Mouse (Mus musculus) layer of hippocampus, postnatal 14 days (tissue): Measurements from ENCODE around the gene 2810006K23Rik. TPM values are rescaled to one million over a fixed set of nuclear protein-coding genes. Genes with fewer than 3 reads are reported as not detected.

Experiments used
- DNase-seq, 2 experiments: peaks; one replicate each; pipeline ENCODE4 v3.0.0; 2021 to 2022; ENCODE audit warnings: low spot score in 2 of 2, mixed read lengths in 1 of 2
- total RNA-seq, 2 experiments: library from RNA; stranded (reverse); gene quantifications; 2 replicates each; pipeline ENCODE4 v1.2.3; 2021

The 2810006K23Rik gene
- total RNA-seq, 2 experiments from 2014 or later, result 13.8 to 15.8 TPM

DNA sequence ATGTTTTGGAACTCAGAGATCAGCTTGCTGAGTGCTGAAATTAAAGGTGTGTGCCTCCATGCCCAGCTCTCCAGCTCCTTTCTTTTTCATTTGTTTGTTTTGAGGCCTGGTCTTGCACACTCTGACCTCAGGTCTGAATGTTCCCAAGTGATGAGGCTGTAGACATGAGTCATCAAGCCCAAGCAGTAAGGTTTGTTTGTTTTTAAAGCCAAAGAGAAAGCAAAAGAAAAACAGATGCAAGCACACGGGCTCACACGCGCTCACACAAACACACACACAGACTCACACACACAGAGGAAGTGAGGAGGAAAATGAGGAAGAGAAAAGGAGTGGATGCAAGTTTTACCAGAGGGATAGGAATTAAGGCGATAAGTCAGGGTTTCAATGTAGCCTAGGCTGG lies 49.3 kb downstream of the 2810006K23Rik start:
- no peak for DNase-seq

DNA sequence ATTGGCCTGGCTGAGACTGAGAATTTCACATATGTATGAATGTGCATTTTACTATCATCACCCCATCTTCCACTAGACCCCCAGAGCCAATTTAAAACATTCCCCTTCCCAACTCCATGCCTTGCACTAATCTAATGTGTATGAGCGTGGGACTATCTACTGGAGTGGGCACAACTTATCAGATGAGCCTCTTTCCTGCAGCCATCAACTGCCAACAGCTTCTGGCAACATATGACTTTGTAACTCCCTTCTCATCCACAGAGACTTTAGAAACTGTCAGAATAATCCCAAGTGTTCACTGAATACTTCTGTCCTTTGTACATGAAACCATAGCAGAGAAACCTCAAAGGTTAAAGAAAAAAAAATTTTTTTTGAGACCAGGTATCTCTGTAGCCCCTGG lies 52.2 kb downstream of the 2810006K23Rik start:
- no peak for DNase-seq

DNA sequence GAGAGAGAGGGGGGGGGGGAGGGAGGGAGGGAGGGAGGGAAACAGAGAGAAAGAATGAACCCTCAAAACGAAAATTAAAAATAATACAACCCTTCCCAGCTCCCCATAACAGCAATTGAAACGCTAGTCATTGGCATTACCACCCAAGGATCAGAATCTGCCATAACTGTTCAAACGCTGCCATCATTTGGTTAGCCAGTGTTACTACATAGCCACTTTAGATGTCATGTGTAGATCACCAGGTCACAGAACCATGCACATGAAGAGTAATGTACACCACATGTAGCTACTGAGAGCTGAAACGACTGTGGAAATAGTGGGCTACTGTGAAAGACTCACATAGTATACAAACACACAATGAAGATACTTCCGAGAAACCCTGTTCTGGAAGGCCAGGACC lies 60.0 kb downstream of the 2810006K23Rik start:
- DNase-seq, result no peak

Other genes starting within 250 kb of the 2810006K23Rik start
- gene Abcb9, start 232.3 kb upstream of the 2810006K23Rik start, total RNA-seq, result 10 to 100 TPM; 29.3 to 33.3 TPM
- 10 to 100 TPM; 31.9 to 32.4 TPM for gene Ogfod2, start 215.8 kb upstream of the 2810006K23Rik start, total RNA-seq
- gene Arl6ip4, start 212.0 kb upstream of the 2810006K23Rik start, total RNA-seq, result 10 to 100 TPM; 47.3 to 49.0 TPM
- gene Pitpnm2, start 78.3 kb upstream of the 2810006K23Rik start, total RNA-seq, result 100 to 1,000 TPM; 172 to 174 TPM
- 10 to 100 TPM; 15.0 to 17.8 TPM for gene Mphosph9, start 117 bp upstream of the 2810006K23Rik start, total RNA-seq
- gene Cdk2ap1, start 35.0 kb downstream of the 2810006K23Rik start, total RNA-seq, result 10 to 100 TPM; 95.4 to 99.6 TPM
- 100 to 1,000 TPM; 133 to 135 TPM for gene Sbno1, start 97.9 kb downstream of the 2810006K23Rik start, total RNA-seq
- gene Kmt5a, start 111.8 kb downstream of the 2810006K23Rik start, total RNA-seq, result 10 to 100 TPM; 48.1 to 60.6 TPM
- 10 to 100 TPM; 23.1 to 24.1 TPM for gene Rilpl2, start 150.3 kb downstream of the 2810006K23Rik start, total RNA-seq
- gene Snrnp35, start 155.0 kb downstream of the 2810006K23Rik start, total RNA-seq, result 10 to 100 TPM; 19.7 to 22.3 TPM
- gene Rilpl1, start 203.3 kb downstream of the 2810006K23Rik start, total RNA-seq, result 10 to 100 TPM; 41.6 TPM
- 100 to 1,000 TPM in 1 of 2 experiments, 10 to 100 TPM in 1; 98.4 to 100 TPM for gene Tmed2, start 212.6 kb downstream of the 2810006K23Rik start, total RNA-seq
- gene Ddx55, start 224.8 kb downstream of the 2810006K23Rik start, total RNA-seq, result 10 to 100 TPM; 22.8 to 25.5 TPM